Mouse (Mus musculus): ENCODE results near the gene Adh7.

The Adh7 gene

DNA sequence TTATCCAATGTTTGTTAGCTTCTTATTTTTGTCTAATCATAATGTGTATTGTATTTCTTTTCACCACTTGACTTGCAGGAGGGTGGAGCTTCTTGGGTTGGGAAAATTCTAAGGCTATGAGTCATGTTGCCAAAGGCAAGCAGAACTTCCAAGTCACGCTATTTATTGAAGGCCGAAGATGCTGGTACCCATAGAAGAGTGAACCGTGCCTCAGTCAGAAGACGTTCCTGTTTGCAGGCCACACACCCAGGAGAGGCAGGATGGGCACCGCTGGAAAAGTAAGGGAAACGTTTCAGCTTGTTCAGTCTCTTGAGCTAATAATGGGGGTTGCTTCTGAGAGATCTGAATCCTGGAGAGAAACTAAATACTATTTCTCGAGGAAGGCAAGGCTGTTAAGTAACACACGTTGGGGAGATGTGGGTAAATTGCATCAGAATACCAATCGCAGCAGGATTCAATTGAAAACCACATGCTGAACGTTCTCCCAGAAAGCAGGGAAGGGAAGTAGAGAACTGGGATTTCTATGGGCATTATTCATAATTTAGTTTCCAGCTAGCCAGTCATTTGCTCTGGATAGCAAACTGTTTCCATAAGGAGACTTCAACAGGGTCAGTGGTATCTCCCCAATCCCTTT lies at the start of gene Adh7:
Adh7 (plus strand) TSS at position 130 of the 634 bp plus-strand sequence.
- no peak for DNase-seq (ENCODE audit: low spot score in 2 of 2)

- DNase-seq (ENCODE audit: low spot score in 2 of 2) = no peak
Observed at GRCm38 (mm10) chr3:138173291-138173690, 44.3 kb upstream of the Adh7 start.

DNA sequence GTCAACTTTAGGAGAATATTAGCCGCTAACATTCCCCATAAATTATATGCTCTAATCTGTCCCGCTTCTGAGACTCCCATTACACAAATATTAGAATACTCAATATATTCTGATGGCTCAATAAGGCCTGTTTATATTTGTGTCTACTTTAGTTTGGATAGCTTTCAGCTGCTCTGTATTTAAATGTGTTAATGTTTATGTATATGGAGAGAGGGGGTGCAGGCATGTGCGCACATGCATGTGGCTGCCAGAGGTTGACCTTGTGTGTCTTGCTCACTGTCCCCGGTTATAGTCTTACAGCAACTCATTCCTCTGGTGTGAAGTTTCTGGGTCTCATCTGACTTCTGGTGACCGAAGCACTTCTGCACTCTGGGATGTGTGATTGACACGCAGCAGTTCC lies 42.0 kb upstream of the Adh7 start:
- no peak for DNase-seq (ENCODE audit: low spot score in 2 of 2)

- no peak for DNase-seq (ENCODE audit: low spot score in 2 of 2)
Observed at GRCm38 (mm10) chr3:138182019-138182418, 35.5 kb upstream of the Adh7 start.

DNA sequence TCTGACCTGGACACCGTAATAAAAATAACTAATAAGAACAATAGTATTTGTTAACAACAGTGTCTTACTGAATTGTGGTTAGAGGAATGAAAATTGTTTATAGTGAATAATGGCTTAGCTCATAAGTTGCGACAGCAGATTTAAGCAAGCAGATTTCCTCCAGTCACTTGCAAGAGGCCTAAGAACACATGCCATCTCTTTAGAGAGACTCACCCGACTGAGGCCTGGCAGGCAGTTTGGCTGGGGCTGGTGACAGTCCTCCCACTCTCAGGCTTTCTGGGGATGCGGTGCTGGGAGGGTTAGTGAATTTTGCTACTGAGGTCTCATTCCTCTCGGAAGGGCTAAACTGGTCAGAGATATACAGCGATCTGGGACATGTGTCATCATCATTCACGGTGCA lies 34.2 kb upstream of the Adh7 start:
- DNase-seq (ENCODE audit: low spot score in 2 of 2) = no peak

DNA sequence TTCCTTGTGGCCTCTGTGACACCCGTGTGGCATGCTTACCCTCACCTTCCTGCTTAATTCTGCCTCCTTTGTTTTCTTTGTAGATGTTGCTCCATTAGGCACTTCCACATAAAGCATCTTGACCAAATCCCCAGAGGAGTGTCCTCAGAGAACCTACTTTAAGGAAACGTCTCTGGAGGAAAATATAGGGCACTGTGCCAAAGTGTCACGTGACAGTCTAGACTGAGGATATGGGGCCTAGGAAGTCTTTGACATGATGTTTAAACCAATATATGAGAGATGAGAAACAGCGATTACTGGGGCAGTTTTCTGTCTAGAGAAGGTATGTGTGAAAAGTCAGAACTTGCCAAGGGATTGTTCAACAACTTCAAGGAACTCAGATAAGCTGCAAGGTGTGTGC lies 32.3 kb upstream of the Adh7 start:
- DNase-seq (ENCODE audit: low spot score in 2 of 2) = no peak

DNA sequence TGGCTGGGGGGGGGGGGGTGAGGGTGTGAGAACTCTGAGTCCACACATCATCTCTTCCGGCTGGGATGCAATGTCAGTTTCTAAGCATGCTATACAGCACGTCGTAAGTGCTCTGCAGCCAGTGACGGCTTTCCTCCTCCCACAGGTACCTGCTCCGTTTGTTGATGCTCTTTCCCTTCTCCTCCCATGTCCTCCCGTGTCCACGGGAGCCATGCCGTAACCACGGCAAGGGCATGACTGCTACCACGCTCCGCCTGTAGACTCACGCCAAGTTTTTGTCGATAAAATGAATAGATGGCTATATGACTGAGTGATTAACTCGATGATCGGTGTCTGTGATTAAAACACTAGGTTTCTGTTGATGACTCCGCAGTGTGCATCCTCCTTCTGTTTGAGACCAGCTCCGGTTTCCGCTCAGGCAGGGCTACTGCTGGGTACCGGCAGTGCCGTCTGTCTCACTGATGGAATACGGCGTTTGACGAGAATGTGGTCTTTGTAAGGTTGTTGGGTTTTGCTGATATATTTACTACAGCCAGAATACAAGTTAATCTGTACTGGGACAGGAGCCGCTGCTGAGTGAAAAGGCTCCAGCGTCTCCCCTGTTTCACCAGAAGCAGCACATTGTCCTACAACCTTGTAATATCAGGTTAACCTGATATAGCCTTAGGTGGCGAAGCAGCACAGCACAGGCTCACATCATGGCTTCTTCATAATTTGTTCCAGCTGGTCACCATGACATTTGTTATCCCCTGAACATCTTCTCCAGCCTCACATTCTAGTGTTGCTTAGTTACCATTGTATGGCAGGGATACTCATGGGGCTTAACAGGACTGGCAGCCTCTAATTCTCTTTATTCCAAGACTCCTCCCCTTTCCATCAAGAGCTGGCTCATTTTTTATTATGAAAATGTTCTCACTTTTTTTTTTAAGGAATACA lies 31.3 kb upstream of the Adh7 start:
- no peak for DNase-seq (ENCODE audit: low spot score in 2 of 2)

- DNase-seq (ENCODE audit: low spot score in 2 of 2) = no peak
Observed at GRCm38 (mm10) chr3:138192260-138192659, 25.3 kb upstream of the Adh7 start.

DNA sequence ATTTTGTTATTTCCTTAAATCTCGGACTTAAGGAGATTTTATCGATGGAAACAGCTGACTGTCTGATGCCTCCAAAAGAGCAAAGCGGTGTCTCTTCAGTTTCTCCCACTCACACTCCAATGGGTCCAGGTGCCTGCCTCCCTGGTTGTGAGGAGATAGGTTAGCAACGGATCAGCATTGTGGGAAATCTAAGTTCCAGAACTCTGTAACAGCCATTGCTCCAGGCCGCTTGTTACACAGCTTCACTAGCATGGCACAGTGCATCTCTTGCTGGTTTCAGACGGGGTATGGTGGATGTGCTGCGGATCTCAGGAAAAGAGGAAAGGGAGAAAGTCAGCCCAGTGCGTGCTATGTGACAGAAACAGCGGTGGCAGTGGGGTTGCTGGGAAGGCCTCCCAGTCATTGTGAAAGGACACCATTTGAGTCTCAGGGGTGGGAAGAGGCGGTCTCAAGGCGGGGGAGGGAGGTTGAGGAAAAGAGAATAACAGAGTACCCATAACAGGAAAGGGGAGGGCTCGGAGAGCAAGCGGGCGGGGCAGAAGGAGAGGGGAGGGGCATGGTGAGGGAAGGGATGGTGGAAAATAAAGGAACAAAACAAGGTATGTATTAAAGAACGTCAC lies 23.8 kb upstream of the Adh7 start, which contains the start of gene 4930579F01Rik:
4930579F01Rik (minus strand) TSS at position 143 of the 620 bp plus-strand sequence.
- DNase-seq (ENCODE audit: low spot score in 2 of 2) = no peak

DNA sequence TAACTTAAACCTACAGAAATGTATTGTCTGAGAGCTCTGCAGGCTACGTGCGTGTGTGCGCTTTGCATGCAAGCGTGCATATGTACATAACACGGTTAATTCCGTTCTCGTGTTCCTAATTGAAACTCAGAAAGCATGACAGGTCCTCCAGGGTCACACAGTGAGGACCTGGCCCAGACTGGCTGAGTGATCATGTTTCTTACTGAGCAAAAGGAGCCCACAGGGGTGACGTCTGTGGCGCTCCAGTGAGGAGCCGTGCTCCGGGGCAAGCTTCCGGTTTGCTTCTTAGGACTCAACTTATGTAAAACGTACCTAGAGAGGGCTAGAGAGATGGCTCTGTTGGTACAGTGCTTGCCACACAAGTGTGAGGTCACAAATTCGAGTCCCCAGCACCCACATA lies 20.5 kb upstream of the Adh7 start:
- no peak for DNase-seq (ENCODE audit: low spot score in 2 of 2)

GRCm38 (mm10) chr3:138197556-138197955 lies 20.0 kb upstream of the Adh7 start:
- no peak for DNase-seq (ENCODE audit: low spot score in 2 of 2)

- peak; percentile 81 to 82 for DNase-seq (ENCODE audit: low spot score in 2 of 2)
Observed at GRCm38 (mm10) chr3:138197973-138198721, 19.4 kb upstream of the Adh7 start.

GRCm38 (mm10) chr3:138198722-138199068 lies 18.9 kb upstream of the Adh7 start:
- no peak for DNase-seq (ENCODE audit: low spot score in 2 of 2)

DNA sequence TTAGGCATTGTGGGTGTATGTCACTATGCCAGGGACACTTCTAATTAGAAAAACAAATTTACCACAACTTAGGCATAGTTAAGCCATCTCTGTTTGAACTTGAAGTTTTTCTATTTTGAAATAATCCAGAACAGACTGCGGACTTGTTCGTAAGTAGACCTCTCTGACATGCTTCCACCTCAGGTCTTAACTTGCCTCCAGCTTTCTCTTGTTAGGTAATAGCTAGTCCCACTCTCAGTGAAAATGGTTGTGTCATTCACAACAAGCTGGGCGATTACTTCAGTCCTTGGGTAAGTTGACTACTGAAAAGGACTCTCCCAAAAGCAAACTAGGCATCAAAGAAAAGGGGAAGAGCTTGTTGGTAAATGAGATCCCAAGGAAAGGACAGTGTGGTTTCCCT lies 8.7 kb upstream of the Adh7 start:
- no peak for DNase-seq (ENCODE audit: low spot score in 2 of 2)

DNA sequence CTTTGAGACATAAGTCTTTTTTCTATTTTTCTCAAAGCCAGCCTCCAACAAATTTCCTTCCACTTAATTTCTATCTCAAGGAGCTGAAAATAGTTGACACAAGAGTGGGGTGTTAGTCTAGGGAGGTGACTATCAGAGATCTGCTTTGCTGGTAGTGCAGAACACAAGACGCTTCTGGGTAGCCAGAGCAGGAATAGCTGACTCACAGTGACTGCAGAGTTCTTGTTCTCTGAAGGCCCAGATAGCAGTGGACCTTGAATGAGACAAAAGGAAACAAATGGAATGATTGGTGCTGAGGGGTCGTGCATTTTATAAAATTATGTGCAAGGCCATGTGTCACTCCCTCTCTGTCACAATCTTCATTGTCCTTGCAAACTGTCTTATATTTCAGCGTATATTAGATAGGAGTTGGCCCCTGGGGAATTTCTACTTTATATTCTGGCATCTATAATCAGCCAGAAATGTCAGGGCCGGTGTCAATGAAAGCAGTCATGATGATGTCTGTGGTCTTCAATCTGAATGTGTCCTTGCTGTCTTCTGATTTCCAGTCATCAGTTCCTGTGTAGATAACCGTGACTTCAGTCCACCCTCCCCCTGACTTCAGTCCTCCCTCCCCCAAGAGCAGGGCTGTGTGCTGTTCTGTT lies 7.0 kb upstream of the Adh7 start:
- no peak for DNase-seq (ENCODE audit: low spot score in 2 of 2)

- DNase-seq (ENCODE audit: low spot score in 2 of 2) = no peak
Observed at GRCm38 (mm10) chr3:138212431-138212951, 5.1 kb upstream of the Adh7 start.

GRCm38 (mm10) chr3:138215395-138215989 lies 2.1 kb upstream of the Adh7 start:
- DNase-seq (ENCODE audit: low spot score in 2 of 2) = no peak

GRCm38 (mm10) chr3:138216091-138216490 lies 1.5 kb upstream of the Adh7 start:
- DNase-seq (ENCODE audit: low spot score in 2 of 2) = no peak

DNA sequence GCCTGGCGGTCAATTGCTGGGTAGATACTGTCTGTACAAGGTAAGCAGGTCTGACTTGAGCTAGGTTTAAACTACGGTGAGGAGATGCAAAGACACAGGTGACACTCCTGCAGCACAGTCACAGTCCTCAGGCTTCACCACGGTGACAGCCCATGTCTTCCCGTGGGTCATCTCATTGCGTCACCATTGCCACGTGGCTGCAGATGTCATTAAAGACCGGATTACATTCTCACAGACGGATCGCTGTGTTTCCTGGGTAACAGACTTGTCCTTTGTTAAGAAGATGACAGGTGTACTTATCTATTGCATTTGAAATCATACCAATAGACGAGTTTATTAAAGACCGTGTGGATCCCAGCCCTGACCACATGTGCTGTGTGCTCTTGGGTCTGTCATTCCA lies 3.6 kb downstream of the Adh7 start:
- DNase-seq (ENCODE audit: low spot score in 2 of 2) = no peak

DNA sequence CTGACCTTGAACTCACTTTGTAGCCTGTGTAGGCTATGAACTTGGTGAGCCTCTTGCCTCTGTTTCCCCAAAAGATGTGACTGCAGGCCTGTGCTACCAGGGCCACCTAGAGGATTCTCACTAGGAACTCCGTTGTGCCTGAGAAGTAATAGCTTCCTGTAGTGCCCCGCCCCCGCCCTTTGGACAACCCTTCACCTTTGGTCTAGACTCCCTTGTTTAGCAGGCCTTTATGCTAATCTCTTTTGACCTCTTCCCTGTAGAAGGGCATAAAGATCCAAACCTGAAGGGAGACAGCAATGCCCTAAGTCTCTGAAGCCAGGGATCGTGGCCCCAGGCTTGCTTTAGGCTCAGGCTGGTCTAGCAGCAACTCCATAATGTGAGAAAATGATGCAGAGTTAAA lies 5.0 kb downstream of the Adh7 start:
- no peak for DNase-seq (ENCODE audit: low spot score in 2 of 2)

DNA sequence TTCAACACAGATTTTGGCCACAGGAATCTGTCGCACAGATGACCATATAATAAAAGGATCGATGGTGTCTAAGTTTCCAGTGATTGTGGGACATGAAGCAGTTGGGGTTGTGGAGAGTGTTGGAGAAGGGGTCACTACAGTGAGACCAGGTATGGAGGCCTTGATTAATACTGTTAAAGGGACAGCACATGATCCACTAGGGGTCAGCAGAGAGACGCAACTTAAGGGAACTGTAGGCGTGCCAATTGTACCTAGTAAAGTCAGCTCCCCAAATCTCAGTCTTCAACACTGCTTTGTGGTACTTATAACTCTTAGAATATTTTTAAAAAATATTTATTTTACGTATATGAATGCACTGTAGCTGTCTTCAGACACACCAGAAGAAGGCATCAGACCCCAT lies 5.4 kb downstream of the Adh7 start:
- peak; percentile 3 to 4 for DNase-seq (ENCODE audit: low spot score in 2 of 2)

Data from right cerebral cortex, postnatal 36 days (tissue).